Mouse (Mus musculus): ENCODE results near the gene Npdc1. TPM values are rescaled to one million over a fixed set of nuclear protein-coding genes. Genes with fewer than 3 reads are reported as not detected.

Npdc1 gene
- total and polyA plus RNA-seq, 3 experiments = 0.49 to 5.5 TPM; not detected in 1

DNA sequence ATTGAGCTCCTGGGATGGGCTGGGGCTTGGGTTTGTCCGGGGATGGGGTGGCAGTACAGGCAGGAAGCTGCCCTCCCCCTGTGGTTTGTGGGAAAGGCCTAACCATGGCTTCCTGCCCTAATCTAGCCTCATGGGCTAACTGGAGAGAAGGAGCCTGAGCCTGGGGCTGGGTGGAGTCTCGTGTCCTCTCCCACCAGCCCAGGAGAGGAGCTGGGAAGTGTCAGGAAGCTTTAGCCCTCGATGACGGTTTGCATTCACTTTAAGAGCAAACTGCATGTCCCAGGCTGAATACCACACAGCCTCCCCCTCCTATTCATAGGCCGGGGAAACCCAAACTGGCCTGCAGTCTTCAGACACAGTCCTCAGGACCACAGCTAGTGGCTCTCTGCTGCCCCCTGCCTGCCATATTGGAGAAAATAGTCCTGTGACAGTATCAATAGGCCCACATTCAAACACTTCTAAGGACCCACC lies 27.6 kb downstream of the Npdc1 start (continued):
- TF ChIP-seq TBP (conservative IDR thresholded peaks at IDR 0.05; ENCODE audit: low read depth, low read length) = 0 out of 2 replicates have a peak, but pooled peaks have one; percentile 51

DNA sequence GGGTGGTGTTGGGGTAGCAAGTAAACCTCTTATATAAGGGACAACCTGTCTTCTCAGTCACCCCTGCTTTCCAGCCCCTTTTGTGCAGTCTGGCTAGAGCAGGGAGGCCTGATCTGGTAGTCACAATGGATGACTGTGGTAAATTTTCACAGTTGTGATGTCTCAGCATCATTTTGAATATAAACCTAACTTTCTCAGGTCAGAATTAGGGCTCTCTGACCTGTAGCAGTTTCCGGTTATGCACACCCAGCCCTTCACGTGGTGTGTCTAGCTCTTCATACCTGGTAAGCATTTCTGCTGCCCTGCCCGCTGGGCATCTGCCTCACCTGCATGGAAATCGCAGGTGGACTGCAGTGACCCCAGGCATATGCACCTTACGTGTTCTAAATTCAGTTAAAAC lies 28.1 kb downstream of the Npdc1 start:
- in situ Hi-C loops (cut with MboI; ENCODE audit: low pct_ligation_motif_present, low pct_unique_long_range_greater_than_20kb, low sequenced_read_pairs) (loop anchor here (10.0 kb wide), 1 partner anchor 128 kb away; the partner anchor contains the start of gene Edf1), dilution Hi-C loops (cut with MboI; ENCODE audit: extremely low pct_ligation_motif_present, extremely low pct_unique_long_range_greater_than_20kb, low sequenced_read_pairs) (no loop called here)
- Histone ChIP-seq H3K4me1 (ENCODE audit: control insufficient read depth in 1 of 2, insufficient read depth in 2 of 2) (peaks cover 36 to 75% of the 10 kb centered on the region in 2 experiments), H3K79me2 (replicated peaks; ENCODE audit: control insufficient read depth, extremely low read depth, insufficient read depth, poor library complexity, severe bottlenecking) (no peaks in the 10 kb centered on the region), H3K36me3 (replicated peaks in 1 of 2; ENCODE audit: control insufficient read depth in 1 of 2, insufficient read depth in 1 of 2, low read length in 1 of 2) (peaks cover 0 to 20% of the 10 kb centered on the region in 2 experiments), H3K9ac (ENCODE audit: insufficient read depth, low read depth) (no peak overlapping the region), H3K4me3 (replicated peaks in 1 of 3; ENCODE audit: low read depth in 2 of 3, low read length in 2 of 3, poor library complexity in 1 of 3) (no peak overlapping the region), H3K27ac (ENCODE audit: insufficient read depth, low read depth) (no peak overlapping the region), H3K27me3 (replicated peaks) (no peaks in the 10 kb centered on the region), H3K9me3 (replicated peaks; ENCODE audit: low read length) (peaks cover 3% of the 10 kb centered on the region), H3K4me2 (ENCODE audit: insufficient read depth, low read depth, poor library complexity, severe bottlenecking) (no peak overlapping the region)
- no peak for TF ChIP-seq SIN3A (IDR thresholded peaks at IDR 0.05; ENCODE audit: low read length)
- peak in 1 of 2 experiments; percentile 12; a peak in 1 of 4 replicates for TF ChIP-seq CTCF (conservative IDR thresholded peaks at IDR 0.05 in 1 of 2, IDR thresholded peaks at IDR 0.05 in 1 of 2; ENCODE audit: low read depth in 2 of 2, low read length in 2 of 2)
- no peak for DNase-seq (ENCODE audit: extremely low read depth)

DNA sequence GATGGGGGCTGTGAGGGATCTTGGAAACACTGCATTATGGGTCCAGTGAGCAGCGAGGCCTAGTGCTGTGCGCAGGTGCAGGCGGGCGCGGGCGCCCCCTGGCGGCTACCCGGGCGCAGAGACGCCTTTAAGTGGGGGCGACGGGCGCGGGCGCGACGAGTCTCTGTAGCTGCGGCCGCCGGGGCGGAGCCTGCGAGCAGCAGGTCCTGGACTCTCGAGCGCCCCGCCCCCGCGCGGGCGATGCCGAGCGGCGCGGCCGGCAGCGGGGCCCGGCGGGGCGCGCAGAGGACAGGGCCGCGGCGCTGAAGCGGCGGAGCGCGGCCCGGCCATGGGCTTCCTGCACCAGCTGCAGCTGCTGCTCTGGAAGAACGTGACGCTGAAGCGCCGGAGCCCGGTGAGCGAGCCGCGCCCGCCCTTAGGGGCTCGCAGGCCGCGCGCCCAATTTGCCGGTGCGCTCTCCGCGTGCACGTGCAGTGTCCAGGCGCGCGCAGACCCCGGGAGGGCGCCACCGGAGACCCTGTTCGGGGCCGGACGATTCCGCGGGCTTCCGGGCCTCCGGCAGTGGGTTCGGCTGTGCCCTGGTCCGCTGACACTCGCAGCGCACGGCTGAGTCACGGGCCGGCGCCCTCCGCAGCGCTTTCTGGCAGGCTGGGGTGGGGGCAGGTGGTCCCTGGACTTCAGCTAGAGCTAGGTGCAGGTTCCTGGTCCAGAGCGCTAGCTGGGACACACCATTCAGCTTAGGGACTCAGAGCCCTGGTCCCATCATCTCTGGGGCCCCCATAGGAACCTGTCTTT lies 29.5 kb downstream of the Npdc1 start, which contains the start of gene Abca2:
Gene Abca2, plus strand, starts transcription at position 262 of the 795 bp plus-strand sequence.
- peak; percentile 93 for DNase-seq (ENCODE audit: extremely low read depth)
- H3K9me3 ChIP-seq (replicated peaks; ENCODE audit: low read length) = peaks cover 3% of the 10 kb centered on the region
- H3K79me2 ChIP-seq (replicated peaks; ENCODE audit: control insufficient read depth, extremely low read depth, insufficient read depth, poor library complexity, severe bottlenecking) = no peaks in the 10 kb centered on the region
- in situ Hi-C loops (cut with MboI; ENCODE audit: low pct_ligation_motif_present, low pct_unique_long_range_greater_than_20kb, low sequenced_read_pairs) (loop anchor here (10.0 kb wide), 1 partner anchor 126 kb away; the partner anchor contains the start of gene Edf1), dilution Hi-C loops (cut with MboI; ENCODE audit: extremely low pct_ligation_motif_present, extremely low pct_unique_long_range_greater_than_20kb, low sequenced_read_pairs) (no loop called here)
- H3K4me2 ChIP-seq (ENCODE audit: insufficient read depth, low read depth, poor library complexity, severe bottlenecking) = peak within 1 kb of the TSS; percentile 71
- H3K36me3 ChIP-seq (replicated peaks in 1 of 2; ENCODE audit: control insufficient read depth in 1 of 2, insufficient read depth in 1 of 2, low read length in 1 of 2) = peaks cover 0 to 33% of the 10 kb centered on the region in 2 experiments
- H3K27ac ChIP-seq (ENCODE audit: insufficient read depth, low read depth) = no peak within 1 kb of the TSS
- H3K4me3 ChIP-seq (replicated peaks in 1 of 3; ENCODE audit: low read depth in 2 of 3, low read length in 2 of 3, poor library complexity in 1 of 3) = peak within 1 kb of the TSS; percentile 64 to 73 (median 71)
- H3K4me1 ChIP-seq (ENCODE audit: control insufficient read depth in 1 of 2, insufficient read depth in 2 of 2) = peaks cover 27 to 61% of the 10 kb centered on the region in 2 experiments
- no peaks in the 10 kb centered on the region for H3K27me3 ChIP-seq (replicated peaks)
- peak within 1 kb of the TSS; percentile 67 for H3K9ac ChIP-seq (ENCODE audit: insufficient read depth, low read depth)
- TF ChIP-seq MEF2A (IDR thresholded peaks at IDR 0.05; ENCODE audit: borderline replicate concordance, low read depth, low read length) (0 out of 2 replicates have a peak, but pooled peaks have one; percentile 51), HCFC1 (IDR thresholded peaks at IDR 0.05; ENCODE audit: low read depth, low read length) (peak; percentile 44; the same call in 1 of the 2 replicates), TCF12 (IDR thresholded peaks at IDR 0.05; ENCODE audit: low read depth, low read length) (peak; percentile 77), SMC3 (IDR thresholded peaks at IDR 0.05; ENCODE audit: low read depth, low read length) (peak; percentile 49), ZNF384 (IDR thresholded peaks at IDR 0.05; ENCODE audit: low read depth, low read length) (no peak), NELFE (IDR thresholded peaks at IDR 0.05; ENCODE audit: low read depth, low read length) (no peak; the same call in 1 of the 2 replicates), GABPA (IDR thresholded peaks at IDR 0.05; ENCODE audit: insufficient replicate concordance, low read depth, low read length) (no peak), ZC3H11A (IDR thresholded peaks at IDR 0.05; ENCODE audit: low read depth, low read length) (no peak), POLR2A (IDR thresholded peaks at IDR 0.05; ENCODE audit: low read depth, low read length) (peak; percentile 58; the same call in 1 of the 2 replicates), JUND (conservative IDR thresholded peaks at IDR 0.05; ENCODE audit: low read depth, low read length) (no peak), RCOR1 (conservative IDR thresholded peaks at IDR 0.05; ENCODE audit: low read depth, low read length) (no peak), NRF1 (IDR thresholded peaks at IDR 0.05; ENCODE audit: low read depth, low read length) (peak; percentile 90), CTCF (conservative IDR thresholded peaks at IDR 0.05 in 1 of 2, IDR thresholded peaks at IDR 0.05 in 1 of 2; ENCODE audit: low read depth in 2 of 2, low read length in 2 of 2) (peak; percentile 33 to 95; a peak in 2 of 4 replicates), ZMIZ1 (IDR thresholded peaks at IDR 0.05; ENCODE audit: low read depth, low read length) (0 out of 2 replicates have a peak, but pooled peaks have one; percentile 39), MYC (IDR thresholded peaks at IDR 0.05; ENCODE audit: low read depth, low read length) (no peak), CHD1 (IDR thresholded peaks at IDR 0.05; ENCODE audit: low read depth, low read length) (no peak), MXI1 (IDR thresholded peaks at IDR 0.05; ENCODE audit: low read depth, low read length) (peak; percentile 66), CHD2 (IDR thresholded peaks at IDR 0.05; ENCODE audit: low read length) (no peak), PAX5 (IDR thresholded peaks at IDR 0.05; ENCODE audit: low read length) (no peak), IRF4 (IDR thresholded peaks at IDR 0.05; ENCODE audit: low read depth, low read length) (peak; percentile 60; the same call in 1 of the 2 replicates), BHLHE40 (IDR thresholded peaks at IDR 0.05; ENCODE audit: low read depth, low read length) (peak; percentile 76), SIN3A (IDR thresholded peaks at IDR 0.05; ENCODE audit: low read length) (peak; percentile 76; the same call in 1 of the 2 replicates), UBTF (IDR thresholded peaks at IDR 0.05; ENCODE audit: low read depth, low read length) (0 out of 2 replicates have a peak, but pooled peaks have one; percentile 41), TBP (conservative IDR thresholded peaks at IDR 0.05; ENCODE audit: low read depth, low read length) (no peak), EP300 (IDR thresholded peaks at IDR 0.05; ENCODE audit: low read length) (no peak), MAZ (IDR thresholded peaks at IDR 0.05; ENCODE audit: low read depth, low read length) (peak; percentile 94), ZKSCAN1 (IDR thresholded peaks at IDR 0.05; ENCODE audit: borderline replicate concordance, low read depth, low read length) (no peak)
